Mouse (Mus musculus) limb, embryonic 11.5 days (tissue): ENCODE measurements around the gene Atf1. TPM values are rescaled to one million over a fixed set of nuclear protein-coding genes. Genes with fewer than 3 reads are reported as not detected.
"Not testable (repeated sequence)": the region's sequence is repeated elsewhere in the genome, so short reads cannot be mapped to it uniquely, and the experiment has no call there.

Experiments
- ATAC-seq: fragments of 200-750 bp; cut with Nextera tagmentation; 2 replicates; pipeline ENCODE4 v1.8.0; 2017; ENCODE audit warnings: low read depth; ENCODE audit not compliant: insufficient number of reproducible peaks, low FRiP score, low TSS enrichment
- DNase-seq: peaks from one replicate; pipeline ENCODE4 v3.0.0-alpha.2; 2015; ENCODE audit warnings: low spot score
- H3K27ac ChIP-seq: fragments of 300-500 bp; sonication (generic); replicated peaks from 2 replicates; pipeline ENCODE4 v1.5.1; 2014; ENCODE audit warnings: low read depth, mild to moderate bottlenecking, low read length
- H3K27me3 ChIP-seq: fragments of 300-500 bp; sonication (generic); 2 replicates; pipeline ENCODE4 v1.6.1; 2014; ENCODE audit warnings: mild to moderate bottlenecking, low read length, mixed read lengths; ENCODE audit not compliant: control insufficient read depth, insufficient read depth
- H3K36me3 ChIP-seq: fragments of 300-500 bp; sonication (generic); 2 replicates; pipeline ENCODE4 v1.6.1; 2014; ENCODE audit warnings: mild to moderate bottlenecking, low read length, moderate library complexity, mixed read lengths; ENCODE audit not compliant: control insufficient read depth, insufficient read depth
- H3K4me1 ChIP-seq: fragments of 300-500 bp; sonication (generic); 2 replicates; pipeline ENCODE4 v1.6.1; 2014; ENCODE audit warnings: low read length, mixed read lengths; ENCODE audit not compliant: control insufficient read depth, insufficient read depth
- H3K4me2 ChIP-seq: fragments of 300-500 bp; sonication (generic); 2 replicates; pipeline ENCODE4 v1.6.1; 2014; ENCODE audit warnings: low read depth, mild to moderate bottlenecking, moderate library complexity; ENCODE audit not compliant: severe bottlenecking
- H3K4me3 ChIP-seq: fragments of 300-500 bp; sonication (generic); 2 replicates; pipeline ENCODE4 v1.5.1; 2014; ENCODE audit warnings: low read depth, low read length
- H3K9ac ChIP-seq: fragments of 300-500 bp; sonication (generic); 2 replicates; pipeline ENCODE4 v1.6.1; 2014; ENCODE audit warnings: mild to moderate bottlenecking, low read length
- H3K9me3 ChIP-seq: fragments of 300-500 bp; sonication (generic); 2 replicates; pipeline ENCODE4 v1.6.1; 2016; ENCODE audit warnings: low read length; ENCODE audit not compliant: control insufficient read depth
- WGBS: fragments of 180-500 bp; shearing (Covaris S2); extraction: QIAGEN DNeasy Blood & Tissue Kit; methylation state at CpG from one replicate; pipeline ENCODE4 v1.1.7; 2014; 5-methylcytosine and 5-hydroxymethylcytosine counted together
- polyA plus RNA-seq: library from polyadenylated mRNA; unstranded; fragments of >200 nt; fragmentation: Nextera tagmentation; extraction: Ambion mirVana; gene quantifications from 2 replicates; pipeline ENCODE4 v1.2.1, GENCODE M21; 2014

Gene Atf1
- polyA plus RNA-seq, 1 experiment from 2014 or later = 44.5 TPM

GRCm38 (mm10) chr15:100258646-100259425 is 31.2 kb downstream of the Atf1 start:
- no peak overlapping the region for H3K4me2 ChIP-seq
- H3K9me3 ChIP-seq = no peaks in the 10 kb centered on the region
- DNase-seq = no peak
- no peak for ATAC-seq
- no peaks in the 10 kb centered on the region for H3K4me1 ChIP-seq
- H3K9ac ChIP-seq = no peak overlapping the region
- WGBS = 93% methylated on average over 7 of the region's 7 CpGs
- H3K36me3 ChIP-seq = peaks cover 17% of the 10 kb centered on the region
- H3K4me3 ChIP-seq = no peak overlapping the region
- H3K27ac ChIP-seq = no peak overlapping the region
- H3K27me3 ChIP-seq = no peaks in the 10 kb centered on the region

GRCm38 (mm10) chr15:100260351-100260750 is 32.7 kb downstream of the Atf1 start:
- ATAC-seq, H3K4me3 ChIP-seq, DNase-seq, H3K4me1 ChIP-seq, H3K27me3 ChIP-seq, H3K9ac ChIP-seq, H3K4me2 ChIP-seq, H3K27ac ChIP-seq, H3K9me3 ChIP-seq: not testable (repeated sequence)
- H3K36me3 ChIP-seq = peaks cover 10% of the 10 kb centered on the region
- WGBS = 92% methylated on average over 6 of the region's 7 CpGs

- no peak overlapping the region for H3K4me2 ChIP-seq
- H3K9ac ChIP-seq = no peak overlapping the region
- 33% methylated on average over 4 of the region's 4 CpGs for WGBS
- H3K9me3 ChIP-seq = no peaks in the 10 kb centered on the region
- H3K36me3 ChIP-seq = 0 out of 2 replicates have a peak, but pooled peaks cover 5% of the 10 kb centered on the region
- no peak overlapping the region for H3K27ac ChIP-seq
- no peaks in the 10 kb centered on the region for H3K27me3 ChIP-seq
- H3K4me1 ChIP-seq = no peaks in the 10 kb centered on the region
- DNase-seq (peak; percentile 21), ATAC-seq (no peak)
- no peak overlapping the region for H3K4me3 ChIP-seq
Measured at GRCm38 (mm10) chr15:100263246-100263905, 35.8 kb downstream of the Atf1 start.

DNA sequence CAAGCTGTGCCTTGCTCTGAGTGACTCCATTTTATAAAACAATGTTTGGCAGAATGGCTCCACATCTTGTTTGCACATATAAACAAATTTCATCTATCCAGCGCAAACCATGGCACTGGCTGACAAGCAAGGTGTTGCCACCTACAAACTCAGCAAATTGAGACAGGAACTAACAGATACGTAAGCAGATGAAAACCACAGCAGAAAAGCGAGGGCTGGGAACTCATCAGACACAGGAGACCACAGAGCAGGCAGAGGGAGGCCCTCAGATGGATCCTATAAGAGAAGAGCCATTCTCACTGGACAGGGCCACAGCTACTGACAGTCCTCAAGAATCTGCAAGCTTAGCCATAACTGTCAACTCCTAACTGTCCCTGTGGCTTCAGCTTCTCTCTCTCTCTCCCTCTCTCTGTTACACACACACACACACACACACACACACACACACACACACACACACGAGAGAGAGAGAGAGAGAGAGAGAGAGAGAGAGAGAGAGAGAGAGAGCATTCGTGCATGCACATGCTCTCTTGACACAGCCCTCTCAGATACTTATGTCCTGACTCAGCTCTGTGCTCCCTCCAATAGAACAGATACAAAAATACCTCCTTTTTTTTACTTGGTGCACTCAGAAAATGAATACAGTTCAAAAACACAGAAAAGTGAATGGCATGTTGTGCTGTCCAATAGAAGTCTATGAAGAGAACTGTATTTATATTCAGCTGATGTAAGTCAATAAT is 38.1 kb downstream of the Atf1 start:
- Histone ChIP-seq H3K9ac (no peak overlapping the region), H3K9me3 (no peaks in the 10 kb centered on the region), H3K4me2 (no peak overlapping the region), H3K36me3 (no peaks in the 10 kb centered on the region), H3K4me3 (no peak overlapping the region), H3K27me3 (no peaks in the 10 kb centered on the region), H3K27ac (no peak overlapping the region), H3K4me1 (no peaks in the 10 kb centered on the region)
- no peak for DNase-seq
- ATAC-seq = no peak
- 87% methylated on average over 4 of the region's 5 CpGs for WGBS

DNA sequence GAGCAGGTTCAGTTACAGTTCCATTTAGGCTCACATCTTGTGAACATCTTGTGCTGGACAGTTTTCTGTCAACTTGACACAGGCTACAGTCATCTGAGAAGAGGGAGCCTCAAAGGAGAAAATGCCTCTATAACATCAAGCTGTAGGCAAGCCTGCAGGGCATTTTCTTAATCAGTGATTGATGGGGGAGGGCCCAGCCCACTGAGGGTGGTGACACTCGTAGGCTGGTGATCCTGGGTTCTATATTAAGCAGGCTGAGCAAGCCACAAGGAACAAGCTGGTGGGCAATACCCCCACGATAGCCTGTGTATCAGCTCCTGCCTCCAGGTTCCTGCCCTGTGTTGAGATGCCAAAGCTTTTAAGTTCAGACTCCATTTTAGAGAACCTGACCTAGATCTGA is 41.3 kb downstream of the Atf1 start:
- Histone ChIP-seq H3K9me3 (no peaks in the 10 kb centered on the region), H3K4me2 (no peak overlapping the region), H3K9ac (no peak overlapping the region), H3K27me3 (no peaks in the 10 kb centered on the region), H3K27ac (no peak overlapping the region), H3K4me1 (no peaks in the 10 kb centered on the region), H3K36me3 (no peaks in the 10 kb centered on the region), H3K4me3 (no peak overlapping the region)
- WGBS = 70% methylated on average over 2 of the region's 2 CpGs
- DNase-seq (no peak), ATAC-seq (no peak)

DNA sequence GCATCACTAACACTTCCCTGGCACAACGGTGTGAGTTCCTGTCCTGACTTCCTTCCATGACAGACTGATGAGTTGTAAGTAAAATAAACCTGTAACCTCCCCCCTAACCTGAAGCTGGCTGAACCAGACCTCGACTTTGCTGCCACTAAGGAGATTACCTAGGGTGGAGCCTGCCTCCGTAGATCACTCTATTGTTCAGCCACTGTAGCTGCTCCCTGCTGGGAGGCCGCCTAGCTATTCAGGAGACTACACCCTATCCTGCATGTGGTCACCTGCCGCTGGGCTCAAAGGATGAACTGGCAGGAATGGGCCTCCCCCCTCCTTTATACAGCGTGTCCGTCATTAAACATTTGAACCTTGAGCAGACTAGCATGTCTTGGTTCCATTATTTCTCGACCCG is 42.2 kb downstream of the Atf1 start:
- Histone ChIP-seq H3K36me3 (no peaks in the 10 kb centered on the region), H3K9ac (no peak overlapping the region), H3K4me3 (no peak overlapping the region), H3K4me2 (peak overlapping the region; percentile 14; the same call in 1 of the 2 replicates), H3K9me3 (no peaks in the 10 kb centered on the region), H3K27ac (no peak overlapping the region), H3K4me1 (no peaks in the 10 kb centered on the region), H3K27me3 (no peaks in the 10 kb centered on the region)
- ATAC-seq = no peak
- 27% methylated on average over 9 of the region's 9 CpGs for WGBS
- no peak for DNase-seq

GRCm38 (mm10) chr15:100270609-100271008 is 43.0 kb downstream of the Atf1 start:
- not testable (repeated sequence) for H3K27me3 ChIP-seq, H3K36me3 ChIP-seq, H3K4me1 ChIP-seq, H3K4me2 ChIP-seq, ATAC-seq, H3K9ac ChIP-seq, H3K27ac ChIP-seq, DNase-seq, H3K4me3 ChIP-seq, H3K9me3 ChIP-seq
- 34% methylated on average over 7 of the region's 7 CpGs for WGBS

- ATAC-seq (no peak), DNase-seq (no peak)
- no peaks in the 10 kb centered on the region for H3K36me3 ChIP-seq
- H3K9me3 ChIP-seq = no peaks in the 10 kb centered on the region
- no peak overlapping the region for H3K27ac ChIP-seq
- H3K4me3 ChIP-seq = no peak overlapping the region
- no peak overlapping the region for H3K4me2 ChIP-seq
- H3K4me1 ChIP-seq = no peaks in the 10 kb centered on the region
- H3K9ac ChIP-seq = no peak overlapping the region
- 65% methylated on average over 14 of the region's 14 CpGs for WGBS
- no peaks in the 10 kb centered on the region for H3K27me3 ChIP-seq
Measured at GRCm38 (mm10) chr15:100271411-100271810, 43.8 kb downstream of the Atf1 start.
